Mouse (Mus musculus) adrenal gland, postnatal 4 days (tissue): Measurements from ENCODE around the gene Nt5c2. TPM values are rescaled to one million over a fixed set of nuclear protein-coding genes. Genes with fewer than 3 reads are reported as not detected.
A peak's percentile ranks its signal among the peaks of the same experiment; 100 is the strongest.

Experiments
- DNase-seq, 2 experiments: peaks; one replicate each; pipeline ENCODE4 v3.0.0; 2021 to 2022; ENCODE audit warnings: low spot score in 2 of 2, mixed read lengths in 2 of 2
- total RNA-seq, 2 experiments: library from RNA; stranded (reverse); gene quantifications; 2 replicates each; pipeline ENCODE4 v1.2.3; 2021

The Nt5c2 gene
- total RNA-seq, 2 experiments from 2014 or later: 106 to 107 TPM

- DNase-seq: no peak
Observed at GRCm38 (mm10) chr19:46893484-46893883, 121.5 kb downstream of the Nt5c2 start.

- DNase-seq: no peak
Observed at GRCm38 (mm10) chr19:46892856-46893255, 122.1 kb downstream of the Nt5c2 start.

- no peak for DNase-seq
Observed at GRCm38 (mm10) chr19:46890657-46891056, 124.3 kb downstream of the Nt5c2 start.

- DNase-seq: no peak
Observed at GRCm38 (mm10) chr19:46889666-46890065, 125.3 kb downstream of the Nt5c2 start.

GRCm38 (mm10) chr19:46887811-46888527, 127.0 kb downstream of the Nt5c2 start:
- DNase-seq: no peak

- DNase-seq: no peak
Observed at GRCm38 (mm10) chr19:46886826-46887225, 128.1 kb downstream of the Nt5c2 start.

- DNase-seq: no peak
Observed at GRCm38 (mm10) chr19:46885365-46885764, 129.6 kb downstream of the Nt5c2 start.

GRCm38 (mm10) chr19:46879876-46880275, 135.1 kb downstream of the Nt5c2 start:
- no peak for DNase-seq

GRCm38 (mm10) chr19:46878346-46878745, 136.6 kb downstream of the Nt5c2 start:
- peak in 1 of 2 experiments; percentile 52 for DNase-seq

- DNase-seq: peak in 1 of 2 experiments; percentile 20
Observed at GRCm38 (mm10) chr19:46877886-46878285, 137.1 kb downstream of the Nt5c2 start.

- DNase-seq: peak; percentile 75 to 80
Observed at GRCm38 (mm10) chr19:46875790-46876189, 139.2 kb downstream of the Nt5c2 start.

GRCm38 (mm10) chr19:46873924-46874323, 141.0 kb downstream of the Nt5c2 start:
- no peak for DNase-seq

- DNase-seq: no peak
Observed at GRCm38 (mm10) chr19:46871651-46872050, 143.3 kb downstream of the Nt5c2 start.

GRCm38 (mm10) chr19:46871096-46871495, 143.9 kb downstream of the Nt5c2 start:
- no peak for DNase-seq

GRCm38 (mm10) chr19:46869526-46869925, 145.4 kb downstream of the Nt5c2 start:
- peak; percentile 67 to 73 for DNase-seq

GRCm38 (mm10) chr19:46869049-46869448, 145.9 kb downstream of the Nt5c2 start:
- no peak for DNase-seq

- no peak for DNase-seq
Observed at GRCm38 (mm10) chr19:46865381-46865780, 149.6 kb downstream of the Nt5c2 start.

- no peak for DNase-seq
Observed at GRCm38 (mm10) chr19:46864731-46865331, 150.1 kb downstream of the Nt5c2 start.

- DNase-seq: no peak
Observed at GRCm38 (mm10) chr19:46864079-46864478, 150.9 kb downstream of the Nt5c2 start.

GRCm38 (mm10) chr19:46863236-46863927, 151.6 kb downstream of the Nt5c2 start:
- DNase-seq: no peak

- DNase-seq: no peak
Observed at GRCm38 (mm10) chr19:46862556-46862955, 152.4 kb downstream of the Nt5c2 start.

GRCm38 (mm10) chr19:46858200-46858599, 156.8 kb downstream of the Nt5c2 start:
- no peak for DNase-seq
